Mouse (Mus musculus) liver, embryonic 16.5 days (tissue): ENCODE data around the gene Ogfod1. TPM values are rescaled to one million over a fixed set of nuclear protein-coding genes. Genes with fewer than 3 reads are reported as not detected.

Experiments
- ATAC-seq: fragments of 200-750 bp; cut with Nextera tagmentation; 2 replicates; pipeline ENCODE4 v1.8.0; 2017; ENCODE audit warnings: low read depth, mild to moderate bottlenecking, moderate number of reproducible peaks, moderate library complexity
- H3K27ac ChIP-seq: fragments of 300-500 bp; sonication (generic); 2 replicates; pipeline ENCODE4 v1.5.1; 2014; ENCODE audit warnings: mild to moderate bottlenecking, low read length
- H3K27me3 ChIP-seq: fragments of 300-500 bp; sonication (generic); 2 replicates; pipeline ENCODE4 v1.6.1; 2014; ENCODE audit warnings: low read depth, low read length, mixed read lengths; ENCODE audit not compliant: control insufficient read depth, insufficient read depth
- H3K36me3 ChIP-seq: fragments of 300-500 bp; sonication (generic); 2 replicates; pipeline ENCODE4 v1.6.1; 2014; ENCODE audit warnings: mild to moderate bottlenecking; ENCODE audit not compliant: control insufficient read depth, insufficient read depth
- H3K4me1 ChIP-seq: fragments of 300-500 bp; sonication (generic); 2 replicates; pipeline ENCODE4 v1.6.1; 2014; ENCODE audit warnings: low read depth, low read length, mixed read lengths; ENCODE audit not compliant: control insufficient read depth
- H3K4me2 ChIP-seq: fragments of 300-500 bp; sonication (generic); 2 replicates; pipeline ENCODE4 v1.6.1; 2014; ENCODE audit warnings: low read depth, low read length, mixed read lengths
- H3K4me3 ChIP-seq: fragments of 300-500 bp; sonication (generic); 2 replicates; pipeline ENCODE4 v1.5.1; 2014; ENCODE audit warnings: low read depth, mild to moderate bottlenecking, low read length
- H3K9ac ChIP-seq: fragments of 300-500 bp; sonication (generic); 2 replicates; pipeline ENCODE4 v1.6.1; 2014; ENCODE audit warnings: low read depth, low read length
- H3K9me3 ChIP-seq: fragments of 300-500 bp; sonication (generic); replicated peaks from 2 replicates; pipeline ENCODE4 v1.6.1; 2016; ENCODE audit warnings: low read length; ENCODE audit not compliant: control insufficient read depth
- WGBS: fragments of 180-500 bp; shearing (Covaris S2); extraction: QIAGEN DNeasy Blood & Tissue Kit; methylation state at CpG from one replicate; pipeline ENCODE4 v1.1.7; 2014; ENCODE audit not compliant: insufficient replicate concordance; 5-methylcytosine and 5-hydroxymethylcytosine counted together
- polyA plus RNA-seq: library from polyadenylated mRNA; unstranded; fragments of >200 nt; fragmentation: Nextera tagmentation; extraction: Ambion mirVana; gene quantifications from 2 replicates; pipeline ENCODE4 v1.2.1, GENCODE M21; 2015

Gene Ogfod1
- polyA plus RNA-seq, 1 experiment from 2014 or later = 4.4 TPM

DNA sequence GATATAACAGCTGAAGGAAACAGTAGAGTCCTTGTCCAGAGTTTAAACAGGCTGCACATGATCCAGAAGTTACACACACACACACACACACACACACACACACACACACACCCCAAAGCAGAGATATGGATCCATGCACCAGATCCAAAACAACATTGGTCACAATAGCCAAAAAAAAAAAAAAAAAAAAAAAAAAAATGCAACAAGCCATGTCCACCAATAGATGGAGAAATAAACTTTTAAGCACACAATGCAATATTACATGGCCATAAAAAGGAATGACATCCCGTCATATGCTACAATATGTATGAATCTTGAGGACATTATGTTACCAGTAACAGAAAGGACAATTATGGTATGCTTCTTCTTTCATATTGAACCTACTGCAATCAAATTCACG, 77.0 kb downstream of the Ogfod1 start:
- H3K4me1 ChIP-seq = peaks cover 44% of the 10 kb centered on the region
- H3K4me2 ChIP-seq = no peak overlapping the region
- H3K4me3 ChIP-seq = no peak overlapping the region
- no peaks in the 10 kb centered on the region for H3K27me3 ChIP-seq
- H3K9me3 ChIP-seq = no peaks in the 10 kb centered on the region
- H3K27ac ChIP-seq = no peak overlapping the region
- WGBS = 69% methylated on average over 2 of the region's 2 CpGs
- no peak overlapping the region for H3K9ac ChIP-seq
- H3K36me3 ChIP-seq = no peaks in the 10 kb centered on the region
- ATAC-seq = no peak

Other genes with a start within 250 kb of the Ogfod1 start
- gene Gnao1, start 227.2 kb upstream of the Ogfod1 start, polyA plus RNA-seq = 0.33 and 0.44 TPM in 2 replicates
- gene Amfr, start 24.4 kb upstream of the Ogfod1 start, polyA plus RNA-seq = 31.5 and 38.6 TPM in 2 replicates
- gene Nudt21, start 167 bp upstream of the Ogfod1 start, polyA plus RNA-seq = 73.7 and 81.3 TPM in 2 replicates
- 3.0 and 3.2 TPM in 2 replicates for gene Bbs2, start 61.7 kb downstream of the Ogfod1 start, polyA plus RNA-seq
- 0.27 and 0.67 TPM in 2 replicates for gene Mt4, start 100.0 kb downstream of the Ogfod1 start, polyA plus RNA-seq
- 0.18 and 0.19 TPM in 2 replicates for gene Mt3, start 115.4 kb downstream of the Ogfod1 start, polyA plus RNA-seq
- 1,547 and 1,681 TPM in 2 replicates for gene Mt2, start 135.5 kb downstream of the Ogfod1 start, polyA plus RNA-seq
- gene Mt1, start 141.9 kb downstream of the Ogfod1 start, polyA plus RNA-seq = 6,330 and 6,428 TPM in 2 replicates
- 34.0 and 37.7 TPM in 2 replicates for gene Nup93, start 177.4 kb downstream of the Ogfod1 start, polyA plus RNA-seq